Mouse (Mus musculus) cortical plate, adult 2 months (tissue): Measurements from ENCODE around the gene Cflar.

Source experiments
- CTCF ChIP-seq: fragments of 200-500 bp; IDR thresholded peaks from 2 replicates; pipeline ENCODE4 v1.5.1; 2011; ENCODE audit warnings: mild to moderate bottlenecking, control low read depth, low read length; ENCODE audit not compliant: insufficient read depth; ENCODE audit errors: extremely low read depth
- POLR2A ChIP-seq: fragments of 200-500 bp; IDR thresholded peaks from 2 replicates; pipeline ENCODE4 v1.6.1; 2011; ENCODE audit warnings: mild to moderate bottlenecking, low read length, control low read depth; ENCODE audit not compliant: insufficient read depth; ENCODE audit errors: extremely low read depth

- TF ChIP-seq POLR2A (no peak), CTCF (no peak)
Observed at GRCm38 (mm10) chr1:58801558-58802285, 90.4 kb downstream of the Cflar start.
